Mouse (Mus musculus) cerebral cortex, adult 2 months (tissue): ENCODE data around the gene Ier5l.

Experiments
- WGBS: fragments of 180-500 bp; shearing (Covaris S2); methylation state at CpG from one replicate; pipeline ENCODE4 v1.1.7; 2018; 5-methylcytosine and 5-hydroxymethylcytosine counted together

Gene Ier5l

GRCm38 (mm10) chr2:30470143-30470946, 3.7 kb downstream of the Ier5l start:
- WGBS, result under 1% methylated on average over 46 of the region's 46 CpGs

DNA sequence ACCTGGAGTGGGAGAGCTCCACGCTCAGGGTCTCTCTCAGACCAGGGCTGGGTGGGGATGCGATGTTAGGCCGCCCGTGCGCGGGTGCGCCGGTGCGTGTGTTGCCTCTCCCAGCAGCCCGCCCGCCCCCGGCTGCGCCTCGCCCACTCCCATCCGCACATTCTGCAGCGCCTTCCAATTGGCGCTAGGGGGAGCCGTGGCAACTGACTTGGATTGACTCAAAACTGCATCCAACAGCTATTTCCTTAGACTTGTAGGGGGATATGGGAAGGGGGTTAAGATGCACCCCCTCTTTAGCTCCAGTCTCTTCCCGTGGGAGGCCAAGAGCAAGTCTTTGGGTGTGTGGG, 4.2 kb downstream of the Ier5l start:
- WGBS, result under 1% methylated on average over 19 of the region's 19 CpGs

DNA sequence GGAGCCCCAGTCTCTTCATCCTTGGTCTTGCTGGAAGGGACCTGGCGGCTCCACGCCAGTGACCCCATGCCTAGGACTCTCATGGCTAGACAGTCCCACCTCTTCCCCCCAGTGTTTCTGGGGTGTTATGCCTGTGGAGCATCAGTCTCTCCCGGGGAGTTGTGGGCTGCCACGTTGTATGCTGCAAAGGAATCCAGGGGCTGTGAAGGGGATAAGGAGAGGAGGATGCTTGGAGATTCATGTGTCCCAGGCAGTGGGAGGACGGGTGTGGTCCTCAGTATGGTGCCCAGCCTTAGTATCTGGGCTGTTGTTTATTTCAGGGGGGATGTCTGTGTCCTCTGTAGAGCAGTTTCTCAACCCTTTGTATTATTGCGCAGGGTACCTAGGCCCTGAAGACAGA, 5.0 kb downstream of the Ier5l start:
- 71% methylated on average over 6 of the region's 6 CpGs for WGBS

GRCm38 (mm10) chr2:30466787-30467186, 7.2 kb downstream of the Ier5l start:
- 74% methylated on average over 4 of the region's 4 CpGs for WGBS

DNA sequence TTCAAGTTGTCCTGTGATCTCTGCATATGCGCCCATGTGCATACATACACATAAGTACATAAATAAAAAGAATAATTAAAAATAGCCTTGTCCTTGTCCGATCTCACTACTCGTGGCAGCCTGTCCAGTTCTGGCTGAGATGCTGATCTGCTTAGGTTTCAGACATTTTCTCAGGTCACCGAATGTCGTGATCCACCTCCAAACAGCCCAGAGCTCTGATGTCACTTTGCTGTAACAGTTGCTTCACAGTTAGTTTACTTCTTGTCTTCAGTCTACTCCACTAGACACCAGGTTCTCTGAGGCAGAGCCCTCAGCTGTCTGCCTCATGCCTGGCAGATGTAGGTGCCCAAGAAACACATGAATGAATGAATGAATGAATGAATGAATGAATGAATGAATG, 9.6 kb downstream of the Ier5l start:
- WGBS, result 35% methylated on average over 5 of the region's 5 CpGs

GRCm38 (mm10) chr2:30463904-30464330, 10.1 kb downstream of the Ier5l start:
- WGBS, result 3% methylated on average over 9 of the region's 9 CpGs

DNA sequence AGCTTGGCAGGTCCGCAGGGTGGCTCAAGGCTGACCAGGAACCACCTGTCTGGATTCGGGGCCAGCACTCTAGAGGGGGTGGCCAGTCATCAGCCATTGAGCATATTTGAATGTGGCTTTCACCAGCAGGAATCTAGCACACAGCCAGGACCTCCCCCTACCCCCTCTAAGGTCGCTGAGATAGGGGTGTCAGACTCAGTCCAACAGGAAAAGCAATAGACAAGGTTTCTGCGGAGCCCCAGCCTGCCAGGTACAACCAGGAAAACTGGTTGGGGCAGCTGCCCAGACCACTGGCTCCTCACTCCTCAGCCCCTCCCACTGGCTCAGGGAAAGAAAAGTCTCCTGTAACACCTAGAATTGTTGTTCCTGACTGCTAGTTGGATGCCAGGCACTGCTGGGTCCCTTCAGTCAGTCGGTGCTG, 10.7 kb downstream of the Ier5l start:
- WGBS, result 48% methylated on average over 5 of the region's 5 CpGs

DNA sequence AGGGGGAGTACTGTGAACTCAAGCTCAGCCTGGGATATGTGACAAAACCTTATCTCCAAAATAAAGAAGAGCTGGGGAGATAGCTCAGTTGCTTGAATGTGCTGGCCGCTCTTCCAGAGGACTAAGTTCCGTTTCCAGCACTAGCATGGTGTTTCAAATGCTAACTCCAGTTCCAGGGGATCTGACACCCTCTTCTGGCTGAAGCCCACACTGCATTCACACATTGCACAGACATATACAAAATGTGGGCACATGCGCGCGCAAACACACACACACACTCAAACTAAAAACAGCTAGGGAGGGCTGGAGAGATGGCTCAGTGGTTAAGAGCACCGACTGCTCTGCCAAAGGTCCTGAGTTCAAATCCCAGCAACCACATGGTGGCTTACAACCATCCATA, 14.8 kb downstream of the Ier5l start:
- WGBS, result 85% methylated on average over 6 of the region's 6 CpGs

DNA sequence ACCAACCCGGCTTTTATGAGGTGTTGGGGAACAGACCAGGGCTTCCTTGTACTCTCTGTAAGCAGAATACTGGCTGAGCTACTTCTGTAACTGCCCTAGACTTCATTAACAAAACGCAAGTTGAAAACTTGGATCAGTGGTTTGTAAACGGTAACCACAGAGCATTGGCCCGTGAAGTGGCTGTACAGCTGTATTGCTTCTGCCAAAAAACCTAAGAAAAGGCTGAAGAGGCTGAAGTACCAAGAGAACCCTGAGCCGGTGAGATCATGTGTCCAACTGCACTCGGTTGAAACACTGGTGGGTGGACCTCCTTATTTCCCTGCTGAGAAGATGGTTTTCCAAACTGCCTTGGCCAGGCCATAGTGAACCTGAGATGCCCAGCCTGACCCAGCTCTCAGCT, 15.7 kb downstream of the Ier5l start:
- WGBS, result 51% methylated on average over 6 of the region's 6 CpGs

GRCm38 (mm10) chr2:30456104-30456980, 17.7 kb downstream of the Ier5l start:
- WGBS, result 83% methylated on average over 13 of the region's 13 CpGs

GRCm38 (mm10) chr2:30454587-30454986, 19.4 kb downstream of the Ier5l start:
- 87% methylated on average over 5 of the region's 5 CpGs for WGBS

GRCm38 (mm10) chr2:30453570-30453969, 20.4 kb downstream of the Ier5l start:
- WGBS, result 67% methylated on average over 3 of the region's 3 CpGs

GRCm38 (mm10) chr2:30451525-30451924, 22.5 kb downstream of the Ier5l start:
- WGBS, result 87% methylated on average over 3 of the region's 3 CpGs

- 77% methylated on average over 1 of the region's 1 CpGs for WGBS
These were observed 23.5 kb downstream of the Ier5l start for GRCm38 (mm10) chr2:30450530-30450929.

- WGBS, result 79% methylated on average over 7 of the region's 7 CpGs
These were observed 25.6 kb downstream of the Ier5l start for GRCm38 (mm10) chr2:30448371-30448770.

DNA sequence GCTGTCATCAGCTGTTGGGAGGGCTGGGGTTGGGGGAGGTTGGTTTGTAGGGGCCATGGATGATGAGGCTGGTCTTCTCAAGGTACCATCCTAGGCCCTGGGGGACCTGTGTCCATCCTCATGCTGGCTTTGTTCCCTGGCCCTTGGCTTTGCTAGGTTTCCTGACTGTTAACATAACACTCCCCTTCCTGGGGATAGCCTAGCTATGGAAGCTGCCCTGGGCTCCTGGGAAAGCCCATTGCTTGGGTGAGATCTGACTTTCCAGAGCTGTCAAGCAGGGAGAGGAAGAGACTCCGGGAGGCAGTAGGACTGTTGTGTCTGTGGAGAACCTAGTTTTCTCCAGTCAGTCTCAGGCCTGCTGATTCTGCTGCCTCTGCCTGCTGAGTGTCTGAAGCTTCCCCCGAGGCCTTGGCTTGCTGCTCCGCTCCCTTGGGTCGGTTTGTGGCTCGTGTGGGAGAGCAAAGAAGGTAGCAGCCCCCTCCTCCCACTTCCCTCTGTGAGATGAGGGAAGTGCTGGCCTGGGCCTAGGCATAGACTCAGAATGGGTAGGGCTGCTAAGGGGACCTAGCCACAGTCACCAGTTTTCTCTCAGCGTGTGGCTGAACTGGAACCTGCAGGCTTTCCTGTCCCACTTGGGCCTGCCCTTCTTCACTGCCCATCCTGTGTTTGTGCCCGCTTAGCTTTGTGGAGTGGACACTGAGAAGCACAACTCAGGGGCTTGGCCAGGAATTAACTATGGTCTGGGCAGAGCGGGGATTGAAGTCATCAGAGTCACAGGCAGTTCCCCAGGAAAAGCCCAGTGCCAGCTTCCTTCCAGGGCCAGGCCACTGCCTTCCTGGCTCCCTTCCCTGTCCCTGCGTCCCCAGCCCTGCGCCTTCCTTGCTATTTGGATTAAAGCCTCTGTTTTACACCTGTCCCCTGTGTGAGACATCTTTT, 26.9 kb downstream of the Ier5l start:
- WGBS, result 52% methylated on average over 10 of the region's 10 CpGs

GRCm38 (mm10) chr2:30445312-30445711, 28.7 kb downstream of the Ier5l start:
- WGBS, result 76% methylated on average over 2 of the region's 2 CpGs

GRCm38 (mm10) chr2:30444006-30444405, 30.0 kb downstream of the Ier5l start:
- WGBS, result 72% methylated on average over 5 of the region's 5 CpGs

GRCm38 (mm10) chr2:30443281-30443680, 30.7 kb downstream of the Ier5l start:
- 73% methylated on average over 4 of the region's 4 CpGs for WGBS

DNA sequence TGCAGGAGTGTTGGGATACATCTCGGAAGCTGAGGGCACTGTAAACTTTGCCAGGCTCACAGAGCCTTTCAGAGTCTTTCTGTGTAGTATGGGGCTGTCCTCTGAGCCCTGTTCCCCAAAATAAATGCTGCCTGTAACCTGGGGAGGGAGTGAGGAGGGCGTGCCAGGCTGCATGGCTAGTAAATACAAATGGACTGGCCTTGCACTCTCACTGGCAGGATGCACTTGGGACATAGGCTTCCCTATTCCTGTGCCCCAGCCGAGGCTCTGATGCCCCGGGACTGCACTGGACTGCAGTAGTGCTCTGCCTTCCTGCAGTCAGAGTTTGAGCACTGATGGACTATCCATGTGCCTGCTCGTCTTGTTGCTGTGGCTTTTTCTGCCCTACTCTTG, 31.5 kb downstream of the Ier5l start:
- 36% methylated on average over 5 of the region's 5 CpGs for WGBS
